Mouse (Mus musculus): ENCODE measurements at regions not wholly inside any gene's neighbourhood (a gene's known extent, or its start where the extent isn't known, plus 50 kb on each side); places are given as distances from the start of the nearest gene placed in this dataset.

DNA sequence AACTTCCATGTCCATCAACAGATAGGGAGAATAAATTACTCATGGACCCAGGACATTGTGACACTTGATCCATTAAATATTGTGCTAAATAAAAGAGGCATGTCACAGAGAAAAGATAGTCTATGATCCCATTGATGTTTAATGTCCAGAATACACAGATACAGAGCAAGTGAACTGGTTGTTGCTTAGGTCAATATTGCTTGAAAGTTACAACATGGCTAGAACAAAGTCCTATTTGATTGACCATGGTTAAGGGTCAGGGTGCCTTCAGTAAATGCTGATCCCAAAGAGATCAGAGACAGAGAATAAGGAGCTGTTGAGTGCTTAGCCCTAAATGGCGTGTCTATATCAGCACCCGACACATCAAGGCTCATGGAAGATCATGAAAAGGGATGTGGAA, 50.7 kb upstream of the Cyp3a41b start:
- in situ Hi-C loops (cut with MboI; ENCODE audit: low pct_unique_long_range_greater_than_20kb in 1 of 2, low sequenced_read_pairs in 2 of 2, unreplicated experiment in 1 of 2) = loop anchor here in 1 of 2 experiments (10.0 kb wide), 1 partner anchor 130 kb away; no protein-coding TSS in a partner anchor
